Mouse (Mus musculus): Measurements from ENCODE around the gene Enpp6. TPM values are rescaled to one million over a fixed set of nuclear protein-coding genes. Genes with fewer than 3 reads are reported as not detected.

Gene Enpp6
- polyA plus RNA-seq, 1 experiment, result 1.1 TPM

GRCm38 (mm10) chr8:47046340-47046739 is 59.7 kb downstream of the Enpp6 start:
- 57% methylated on average over 4 of the region's 4 CpGs for whole genome bisulfite sequencing
- H3K27ac ChIP-seq (ENCODE audit: insufficient read depth, low read depth, low read length), result no peak overlapping the region
- no peak for TF ChIP-seq POLR2A (IDR thresholded peaks at IDR 0.05; ENCODE audit: low read depth, low read length)
- TF ChIP-seq CTCF (IDR thresholded peaks at IDR 0.05; ENCODE audit: extremely low read depth, insufficient read length, insufficient replicate concordance, low read depth, low read length), result no peak
- H3K4me1 ChIP-seq (ENCODE audit: control insufficient read depth, insufficient read depth, insufficient read length, low read length), result no peaks in the 10 kb centered on the region
- no peaks in the 10 kb centered on the region; the same call in 1 of the 2 replicates for H3K27me3 ChIP-seq (ENCODE audit: control insufficient read depth, insufficient read depth, low read length)
- no peak overlapping the region for H3K4me3 ChIP-seq (ENCODE audit: low read depth, low read length)
- no peaks in the 10 kb centered on the region for H3K36me3 ChIP-seq (ENCODE audit: control insufficient read depth, insufficient read depth, low read length)

- no peak for TF ChIP-seq POLR2A (IDR thresholded peaks at IDR 0.05; ENCODE audit: low read depth, low read length)
- no peak for TF ChIP-seq CTCF (IDR thresholded peaks at IDR 0.05; ENCODE audit: extremely low read depth, insufficient read length, insufficient replicate concordance, low read depth, low read length)
- H3K4me3 ChIP-seq (ENCODE audit: low read depth, low read length), result no peak overlapping the region
- H3K36me3 ChIP-seq (ENCODE audit: control insufficient read depth, insufficient read depth, low read length), result no peaks in the 10 kb centered on the region
- no peaks in the 10 kb centered on the region for H3K4me1 ChIP-seq (ENCODE audit: control insufficient read depth, insufficient read depth, insufficient read length, low read length)
- WGBS, result 81% methylated on average over 2 of the region's 2 CpGs
- H3K27ac ChIP-seq (ENCODE audit: insufficient read depth, low read depth, low read length), result no peak overlapping the region
- H3K27me3 ChIP-seq (ENCODE audit: control insufficient read depth, insufficient read depth, low read length), result no peaks in the 10 kb centered on the region; the same call in 1 of the 2 replicates
Observed at GRCm38 (mm10) chr8:47047146-47047545, 60.5 kb downstream of the Enpp6 start.

- whole genome bisulfite sequencing, result 84% methylated on average over 10 of the region's 10 CpGs
- Histone ChIP-seq H3K27me3 (ENCODE audit: control insufficient read depth, insufficient read depth, low read length) (no peaks in the 10 kb centered on the region; the same call in 1 of the 2 replicates), H3K36me3 (ENCODE audit: control insufficient read depth, insufficient read depth, low read length) (no peaks in the 10 kb centered on the region), H3K4me1 (ENCODE audit: control insufficient read depth, insufficient read depth, insufficient read length, low read length) (no peaks in the 10 kb centered on the region), H3K27ac (ENCODE audit: insufficient read depth, low read depth, low read length) (no peak overlapping the region), H3K4me3 (ENCODE audit: low read depth, low read length) (no peak overlapping the region)
- TF ChIP-seq POLR2A (IDR thresholded peaks at IDR 0.05; ENCODE audit: low read depth, low read length), result no peak
- no peak for TF ChIP-seq CTCF (IDR thresholded peaks at IDR 0.05; ENCODE audit: extremely low read depth, insufficient read length, insufficient replicate concordance, low read depth, low read length)
Observed at GRCm38 (mm10) chr8:47048584-47048983, 61.9 kb downstream of the Enpp6 start.

DNA sequence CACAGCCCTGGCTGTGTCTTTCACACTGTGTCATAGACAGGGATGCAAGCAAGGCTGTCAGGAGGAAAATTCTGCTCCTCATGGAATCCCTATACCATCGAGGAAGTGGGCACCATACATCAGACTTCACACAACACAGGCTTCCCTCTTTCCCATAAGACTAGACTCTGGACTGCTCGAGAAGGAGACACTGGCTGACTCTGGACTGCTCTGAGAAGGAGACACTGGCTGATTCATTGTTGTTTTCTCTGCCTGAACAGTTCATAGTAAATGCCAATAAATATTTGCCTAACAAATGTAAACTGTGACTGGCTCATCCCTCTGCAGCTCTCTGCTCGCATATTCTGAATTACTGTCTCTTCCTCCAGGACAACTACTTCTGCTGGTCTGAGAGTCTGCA is 66.0 kb downstream of the Enpp6 start:
- H3K27me3 ChIP-seq (ENCODE audit: control insufficient read depth, insufficient read depth, low read length), result no peaks in the 10 kb centered on the region
- no peak for TF ChIP-seq POLR2A (IDR thresholded peaks at IDR 0.05; ENCODE audit: low read depth, low read length)
- TF ChIP-seq CTCF (IDR thresholded peaks at IDR 0.05; ENCODE audit: extremely low read depth, insufficient read length, insufficient replicate concordance, low read depth, low read length), result no peak
- H3K4me1 ChIP-seq (ENCODE audit: control insufficient read depth, insufficient read depth, insufficient read length, low read length), result no peaks in the 10 kb centered on the region
- no peak overlapping the region for H3K27ac ChIP-seq (ENCODE audit: insufficient read depth, low read depth, low read length)
- no peaks in the 10 kb centered on the region for H3K36me3 ChIP-seq (ENCODE audit: control insufficient read depth, insufficient read depth, low read length)
- no peak overlapping the region for H3K4me3 ChIP-seq (ENCODE audit: low read depth, low read length)
- 39% methylated on average over 3 of the region's 3 CpGs for WGBS

DNA sequence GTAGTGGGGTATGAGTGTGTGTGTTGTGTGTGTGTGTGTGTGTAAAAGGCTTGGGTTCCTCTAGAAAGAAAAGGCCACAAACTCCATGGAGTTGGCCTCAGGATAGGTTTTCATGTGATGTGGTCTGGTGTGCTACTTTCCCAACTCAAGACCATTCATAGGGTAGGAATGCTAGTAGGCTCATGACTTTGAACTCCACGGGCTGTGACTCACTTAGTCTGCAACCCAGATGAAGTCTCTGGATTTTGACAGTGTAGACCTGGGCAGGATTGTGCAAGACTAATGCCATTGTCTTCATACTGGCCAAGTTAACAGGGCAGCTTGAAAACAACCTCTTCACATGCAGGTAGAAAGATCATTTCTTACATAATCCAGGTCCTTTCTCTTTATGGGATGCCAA is 69.4 kb downstream of the Enpp6 start:
- Histone ChIP-seq H3K4me3 (ENCODE audit: low read depth, low read length) (no peak overlapping the region), H3K27me3 (ENCODE audit: control insufficient read depth, insufficient read depth, low read length) (no peaks in the 10 kb centered on the region), H3K36me3 (ENCODE audit: control insufficient read depth, insufficient read depth, low read length) (no peaks in the 10 kb centered on the region), H3K27ac (ENCODE audit: insufficient read depth, low read depth, low read length) (no peak overlapping the region), H3K4me1 (ENCODE audit: control insufficient read depth, insufficient read depth, insufficient read length, low read length) (no peaks in the 10 kb centered on the region)
- WGBS, result 94% methylated on average over 1 of the region's 1 CpGs
- TF ChIP-seq CTCF (IDR thresholded peaks at IDR 0.05; ENCODE audit: extremely low read depth, insufficient read length, insufficient replicate concordance, low read depth, low read length) (no peak), POLR2A (IDR thresholded peaks at IDR 0.05; ENCODE audit: low read depth, low read length) (no peak)

DNA sequence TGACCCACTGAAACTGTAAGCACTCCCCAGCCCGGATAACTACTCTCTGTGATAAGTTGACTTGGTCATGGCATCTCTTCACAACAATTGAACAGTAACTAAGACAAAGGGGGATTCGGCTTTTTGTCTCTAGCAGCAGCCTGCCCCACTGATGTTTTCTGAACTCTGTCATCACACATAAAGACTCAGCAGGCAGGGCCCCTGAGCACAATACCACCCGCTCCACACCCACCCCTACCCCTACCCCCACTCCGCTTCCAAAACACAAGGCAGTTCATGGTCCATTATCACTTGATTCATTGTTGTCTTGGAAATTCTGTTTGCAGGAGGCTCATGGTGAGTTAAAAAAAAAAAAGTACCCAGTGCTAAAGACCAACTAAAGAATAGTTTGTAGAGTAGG is 71.8 kb downstream of the Enpp6 start:
- H3K4me1 ChIP-seq (ENCODE audit: control insufficient read depth, insufficient read depth, insufficient read length, low read length), result no peaks in the 10 kb centered on the region
- no peak overlapping the region for H3K4me3 ChIP-seq (ENCODE audit: low read depth, low read length)
- no peaks in the 10 kb centered on the region for H3K27me3 ChIP-seq (ENCODE audit: control insufficient read depth, insufficient read depth, low read length)
- no peaks in the 10 kb centered on the region for H3K36me3 ChIP-seq (ENCODE audit: control insufficient read depth, insufficient read depth, low read length)
- 81% methylated on average over 4 of the region's 4 CpGs for WGBS
- H3K27ac ChIP-seq (ENCODE audit: insufficient read depth, low read depth, low read length), result no peak overlapping the region
- TF ChIP-seq POLR2A (IDR thresholded peaks at IDR 0.05; ENCODE audit: low read depth, low read length) (no peak), CTCF (IDR thresholded peaks at IDR 0.05; ENCODE audit: extremely low read depth, insufficient read length, insufficient replicate concordance, low read depth, low read length) (no peak)

DNA sequence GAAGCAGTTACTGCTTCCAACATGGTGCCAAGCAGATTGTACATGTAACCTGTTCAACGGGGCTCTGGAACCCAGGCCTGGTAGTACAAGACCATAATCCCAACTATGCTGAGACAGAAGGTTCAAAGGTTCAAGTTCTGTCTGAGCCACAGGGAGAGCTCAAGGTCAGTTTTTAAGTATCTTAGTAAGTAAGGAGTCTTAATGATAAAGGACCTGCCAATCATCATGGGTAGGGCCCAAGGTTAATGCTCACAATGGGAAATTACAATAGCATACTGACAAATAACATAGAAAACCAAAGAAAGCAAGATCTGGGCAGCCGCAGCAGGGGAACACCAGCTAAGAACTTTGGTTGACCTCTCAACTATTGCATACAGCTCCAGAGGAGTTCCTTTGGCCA is 72.3 kb downstream of the Enpp6 start:
- Histone ChIP-seq H3K27me3 (ENCODE audit: control insufficient read depth, insufficient read depth, low read length) (no peaks in the 10 kb centered on the region), H3K36me3 (ENCODE audit: control insufficient read depth, insufficient read depth, low read length) (no peaks in the 10 kb centered on the region), H3K4me3 (ENCODE audit: low read depth, low read length) (no peak overlapping the region), H3K27ac (ENCODE audit: insufficient read depth, low read depth, low read length) (no peak overlapping the region), H3K4me1 (ENCODE audit: control insufficient read depth, insufficient read depth, insufficient read length, low read length) (no peaks in the 10 kb centered on the region)
- TF ChIP-seq POLR2A (IDR thresholded peaks at IDR 0.05; ENCODE audit: low read depth, low read length), result no peak
- TF ChIP-seq CTCF (IDR thresholded peaks at IDR 0.05; ENCODE audit: extremely low read depth, insufficient read length, insufficient replicate concordance, low read depth, low read length), result no peak
- 85% methylated on average over 2 of the region's 2 CpGs for WGBS
